Mouse (Mus musculus): ENCODE measurements around the gene Hnrnpa3.
"Not testable (repeated sequence)": the region's sequence is repeated elsewhere in the genome, so short reads cannot be mapped to it uniquely, and the experiment has no call there.

The Hnrnpa3 gene

DNA sequence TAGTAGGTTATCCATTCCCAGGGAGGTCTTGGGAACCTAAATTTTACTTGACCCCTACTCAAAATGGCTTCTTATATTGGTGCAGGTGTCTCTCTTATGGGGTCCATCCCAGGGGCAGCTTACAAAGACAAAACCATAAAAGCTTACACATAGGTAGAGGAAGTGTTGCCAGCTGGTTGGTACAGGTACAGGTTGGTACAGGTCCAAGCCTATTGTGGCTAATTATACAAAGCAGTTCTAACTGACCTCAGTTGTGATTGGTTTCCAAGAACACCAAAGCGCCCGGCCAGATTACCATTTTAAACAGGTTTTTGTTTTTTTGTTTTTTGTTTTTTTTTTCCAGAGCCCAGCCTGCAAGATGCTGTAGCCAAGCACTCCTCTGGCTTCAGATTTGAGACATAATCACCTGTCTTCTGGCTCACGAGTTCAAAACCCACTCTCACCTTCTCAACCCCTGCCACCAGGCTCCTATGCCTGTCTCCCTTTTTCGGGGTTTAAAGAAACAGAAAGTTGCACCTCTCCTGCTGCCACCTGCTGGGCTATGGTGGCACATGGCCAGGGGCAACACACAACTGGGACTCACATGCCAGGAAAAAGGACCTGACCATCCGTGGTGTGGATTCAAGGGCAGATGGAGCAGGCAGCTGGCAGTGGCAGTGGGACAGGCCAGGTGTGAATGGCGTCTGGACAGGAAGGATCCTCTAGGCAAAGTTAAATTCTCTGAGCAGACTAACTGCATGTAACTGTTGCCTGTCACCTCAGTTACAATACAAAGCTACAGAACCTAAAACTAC, 22.6 kb upstream of the Hnrnpa3 start:
- DNase-seq (ENCODE audit: extremely low read depth, low read depth), result no peak

- not testable (repeated sequence) for DNase-seq (ENCODE audit: extremely low read depth, low read depth)
These were observed 22.1 kb upstream of the Hnrnpa3 start for GRCm38 (mm10) chr2:75637055-75637304.

DNA sequence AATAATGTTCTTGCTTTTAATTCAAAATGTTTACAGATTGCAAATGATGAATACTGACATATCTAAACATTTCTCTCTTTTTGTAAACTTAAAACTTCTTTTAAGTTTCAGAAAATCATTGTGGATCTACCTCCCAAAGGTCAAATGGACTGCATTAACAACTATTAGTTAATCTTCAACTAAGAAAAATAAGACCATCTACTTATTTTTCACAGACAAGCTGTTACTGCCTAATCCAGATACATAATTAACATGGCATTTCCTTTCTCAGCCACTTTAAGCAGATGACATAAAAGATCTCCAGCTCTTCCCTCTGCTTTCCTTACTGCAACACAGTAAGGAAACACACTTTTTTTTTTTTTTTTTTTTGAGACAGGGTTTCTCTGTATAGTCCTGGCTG, 21.7 kb upstream of the Hnrnpa3 start:
- no peak for DNase-seq (ENCODE audit: extremely low read depth, low read depth)

DNA sequence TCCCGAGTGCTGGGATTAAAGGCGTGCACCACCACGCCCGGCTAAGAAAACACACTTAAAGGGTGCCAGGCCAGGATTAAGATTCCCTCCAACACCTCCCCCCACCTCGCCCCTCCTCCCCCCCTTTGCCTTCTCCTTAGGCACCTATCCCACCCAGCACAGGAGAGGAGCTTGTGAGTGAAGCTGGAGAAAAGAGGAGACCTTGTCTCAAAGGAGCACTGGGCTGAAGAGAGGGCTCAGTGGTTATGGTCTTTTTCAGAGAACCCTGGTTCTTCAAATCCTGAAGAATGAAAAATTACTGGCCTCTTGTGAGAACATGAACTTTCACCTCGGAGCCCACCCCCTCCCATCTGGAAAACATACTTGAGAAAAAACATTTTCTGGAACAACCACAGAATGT, 21.2 kb upstream of the Hnrnpa3 start:
- DNase-seq (ENCODE audit: extremely low read depth, low read depth), result not testable (repeated sequence)

GRCm38 (mm10) chr2:75639535-75639934, 19.5 kb upstream of the Hnrnpa3 start:
- DNase-seq (ENCODE audit: extremely low read depth, low read depth), result not testable (repeated sequence)

GRCm38 (mm10) chr2:75642312-75642711, 16.7 kb upstream of the Hnrnpa3 start:
- not testable (repeated sequence) for DNase-seq (ENCODE audit: extremely low read depth, low read depth)

GRCm38 (mm10) chr2:75642795-75643550, 16.1 kb upstream of the Hnrnpa3 start:
- DNase-seq (ENCODE audit: extremely low read depth, low read depth), result no peak

DNA sequence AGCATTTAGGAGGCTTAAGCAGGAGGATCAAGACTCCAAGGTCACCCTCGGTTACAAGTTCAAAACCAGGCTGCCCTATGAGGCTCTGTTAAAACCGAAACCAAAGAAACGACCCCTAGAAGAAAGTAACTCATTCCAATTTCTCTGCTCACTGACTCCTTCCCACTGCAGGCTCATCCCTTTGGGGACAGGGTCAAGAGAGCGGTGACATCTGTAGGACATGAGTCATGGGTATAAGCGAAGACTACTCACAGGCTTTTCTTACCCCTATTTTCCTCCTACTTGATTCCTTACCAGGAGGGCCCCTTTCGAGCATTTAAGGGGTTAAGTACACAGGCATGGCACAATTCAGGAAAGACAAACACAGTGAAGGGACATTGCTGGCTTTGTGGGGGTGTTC, 15.1 kb upstream of the Hnrnpa3 start:
- no peak for DNase-seq (ENCODE audit: extremely low read depth, low read depth)

GRCm38 (mm10) chr2:75645251-75645650, 13.8 kb upstream of the Hnrnpa3 start:
- no peak for DNase-seq (ENCODE audit: extremely low read depth, low read depth)

DNA sequence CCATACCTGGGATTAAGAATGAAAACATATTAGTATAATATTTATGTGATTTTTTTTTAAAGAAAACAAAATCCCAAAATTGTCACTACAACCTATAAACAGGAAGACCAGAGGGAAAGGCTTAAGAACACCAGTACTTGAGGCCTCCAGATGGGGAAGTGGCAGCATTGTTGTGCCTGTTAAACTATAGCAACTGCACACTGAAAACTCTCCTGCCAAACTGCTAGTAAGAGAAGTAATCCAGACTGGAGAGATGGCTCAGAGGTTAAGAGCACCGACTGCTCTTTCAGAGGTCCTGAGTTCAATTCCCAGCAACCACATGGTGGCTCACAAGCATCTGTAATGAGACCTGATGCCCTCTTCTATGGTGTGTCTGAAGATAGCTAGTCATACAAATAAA, 8.6 kb upstream of the Hnrnpa3 start:
- no peak for DNase-seq (ENCODE audit: extremely low read depth, low read depth)

DNA sequence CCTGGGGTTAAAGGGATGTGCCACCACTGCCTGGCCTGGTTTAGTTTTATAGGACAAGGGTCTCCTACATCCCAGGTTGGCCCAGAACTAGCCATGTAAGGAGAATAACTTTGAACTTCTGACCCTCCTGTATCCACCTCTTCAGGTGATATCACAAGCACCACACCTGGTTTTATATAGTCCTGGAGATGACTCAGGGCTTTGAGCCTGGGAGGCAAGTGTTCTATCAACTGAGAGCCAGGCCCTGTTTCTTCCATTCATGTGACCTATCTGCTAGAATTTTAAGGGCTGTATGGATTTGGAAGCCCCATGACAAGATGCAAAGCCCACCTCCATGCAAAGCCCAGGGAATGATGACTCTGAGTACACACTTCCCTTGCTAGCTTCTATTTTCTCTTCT, 5.9 kb upstream of the Hnrnpa3 start:
- no peak for DNase-seq (ENCODE audit: extremely low read depth, low read depth)

- no peak for DNase-seq (ENCODE audit: extremely low read depth, low read depth)
These were observed 4.4 kb upstream of the Hnrnpa3 start for GRCm38 (mm10) chr2:75654679-75655078.

DNA sequence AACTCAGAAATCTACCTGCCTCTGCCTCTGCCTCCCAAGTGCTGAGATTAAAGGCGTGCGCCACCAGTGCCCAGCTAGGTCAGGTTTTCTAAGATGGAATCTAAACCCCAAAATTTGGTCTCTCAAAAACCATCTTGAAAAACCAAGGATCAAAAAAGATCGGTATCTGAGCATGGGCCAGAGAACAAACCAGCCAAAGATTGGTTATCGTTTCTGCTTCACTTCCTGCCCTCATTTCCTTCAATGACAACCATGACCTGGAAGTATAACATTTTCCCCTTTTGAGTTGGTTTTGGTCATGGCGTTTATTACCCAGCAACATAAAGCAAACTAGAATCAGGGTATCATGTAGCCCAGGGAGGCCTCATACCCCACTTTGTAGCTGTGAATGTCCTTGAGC, 2.1 kb upstream of the Hnrnpa3 start:
- DNase-seq (ENCODE audit: extremely low read depth, low read depth), result no peak

GRCm38 (mm10) chr2:75657907-75658691, 962 bp upstream of the Hnrnpa3 start:
- DNase-seq (ENCODE audit: extremely low read depth, low read depth), result no peak

GRCm38 (mm10) chr2:75659629-75659960, 534 bp downstream of the Hnrnpa3 start:
- DNase-seq (ENCODE audit: extremely low read depth, low read depth), result no peak

DNA sequence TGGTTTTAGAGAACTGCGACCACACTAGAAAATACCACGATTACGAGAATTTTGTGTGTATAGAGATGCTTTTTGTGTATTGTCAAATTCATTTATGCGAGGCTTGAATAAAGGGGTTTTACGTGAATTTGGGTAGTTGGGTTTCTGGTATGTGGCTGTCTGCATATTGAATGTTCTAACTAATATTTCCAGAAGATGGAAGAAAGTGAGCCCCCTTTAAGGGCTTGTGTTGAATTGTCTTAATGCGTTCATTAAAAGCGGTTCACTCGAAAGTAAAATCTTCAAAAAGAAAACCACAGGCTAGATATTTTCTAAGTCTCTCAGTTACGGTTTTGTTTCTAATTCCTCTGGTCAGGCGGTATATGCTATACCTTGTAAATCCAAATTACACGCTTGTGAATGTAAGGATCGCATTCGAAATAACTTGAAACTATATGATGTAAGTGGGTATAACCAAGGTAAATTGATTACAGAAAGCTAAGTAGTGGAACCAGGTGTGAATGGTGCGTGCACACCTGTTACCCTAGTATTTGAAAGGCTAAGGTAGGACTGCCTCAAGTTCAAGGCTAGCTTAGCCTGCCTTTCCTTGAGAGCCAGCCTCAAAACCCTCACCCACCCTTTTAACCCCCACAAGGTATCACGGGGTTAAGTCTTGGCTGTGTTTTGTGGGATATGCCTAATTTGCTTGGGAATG, 1.3 kb downstream of the Hnrnpa3 start:
- no peak for DNase-seq (ENCODE audit: extremely low read depth, low read depth)

DNA sequence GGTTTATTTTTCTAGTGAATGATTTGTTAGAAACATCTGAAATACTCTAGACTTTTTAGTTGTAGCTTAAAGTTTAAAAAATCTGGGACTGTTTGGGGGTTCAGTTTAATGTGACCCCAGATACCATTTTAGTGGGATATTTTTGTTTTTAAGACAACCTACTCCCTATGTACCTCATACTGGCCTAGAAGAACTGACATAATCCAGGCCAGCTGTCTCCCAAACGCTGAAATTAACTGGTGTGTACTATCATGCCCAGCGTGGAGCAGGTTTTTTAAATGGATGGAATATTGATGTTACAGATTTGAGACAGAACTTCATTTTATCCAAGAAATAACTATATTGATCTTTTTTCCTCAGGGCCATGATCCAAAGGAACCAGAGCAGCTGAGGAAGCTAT, 2.0 kb downstream of the Hnrnpa3 start:
- DNase-seq (ENCODE audit: extremely low read depth, low read depth), result no peak

DNA sequence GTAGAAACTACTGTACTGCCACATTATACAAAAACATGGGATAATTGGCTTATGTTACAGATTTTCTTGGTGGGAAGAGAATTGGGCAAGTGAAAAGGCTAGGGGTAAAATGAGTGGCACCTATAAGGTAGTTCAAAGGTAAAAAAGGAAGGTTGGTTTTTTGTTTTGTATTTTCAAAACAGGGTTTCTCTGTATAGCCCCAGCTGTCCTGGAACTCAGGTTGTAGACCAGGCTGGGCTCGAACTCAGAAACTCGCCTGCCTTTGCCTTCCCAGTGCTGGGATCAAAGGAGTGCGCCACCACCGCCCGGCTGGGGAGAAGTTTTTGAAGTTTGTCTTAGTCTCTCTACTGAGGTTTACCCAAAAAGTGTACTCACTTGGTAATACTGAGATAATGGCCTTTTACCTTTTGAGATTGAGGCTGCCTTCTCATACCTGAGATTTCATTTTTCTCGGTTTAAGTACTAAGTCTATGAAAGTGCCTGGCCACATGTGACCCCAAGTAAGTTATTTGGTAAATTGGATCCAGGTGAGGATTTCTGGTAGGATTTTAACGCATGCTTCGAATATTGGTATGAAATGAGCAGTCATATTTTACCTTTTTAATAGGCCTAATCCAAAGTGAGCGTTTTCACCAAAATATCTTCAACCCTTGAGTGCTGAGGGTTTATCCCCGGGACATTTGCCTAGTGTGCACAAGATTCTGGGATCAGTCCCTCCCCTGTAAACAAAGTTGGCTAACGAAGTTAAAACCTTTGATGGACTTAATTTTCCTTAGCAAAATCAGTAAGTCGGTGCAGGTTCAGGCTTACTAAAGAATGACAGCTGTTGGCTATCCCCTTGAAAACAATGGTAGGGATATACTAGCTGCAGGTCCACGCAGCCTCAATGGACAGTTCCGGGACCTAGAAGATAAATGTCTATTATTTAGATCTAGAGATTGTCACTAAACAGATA, 10.7 kb downstream of the Hnrnpa3 start:
- no peak for DNase-seq (ENCODE audit: extremely low read depth, low read depth)

- DNase-seq (ENCODE audit: extremely low read depth, low read depth), result no peak
These were observed 11.6 kb downstream of the Hnrnpa3 start for GRCm38 (mm10) chr2:75670446-75671336.

GRCm38 (mm10) chr2:75671337-75671660, 12.2 kb downstream of the Hnrnpa3 start:
- DNase-seq (ENCODE audit: extremely low read depth, low read depth), result no peak

Measured in MEL-GATA-1-ER (cell line).